Mouse (Mus musculus): ENCODE measurements around the gene Ucp1. TPM values are rescaled to one million over a fixed set of nuclear protein-coding genes. Genes with fewer than 3 reads are reported as not detected.
A peak's percentile ranks its signal among the peaks of the same experiment; 100 is the strongest.

Gene Ucp1
- polyA plus RNA-seq (2015; fragmentation: Nextera tagmentation; extraction: Ambion mirVana), result 0.18 TPM in 1 of 2 replicates, not detected in the other

GRCm38 (mm10) chr8:83290176-83290575 is at the start of gene Ucp1:
Gene Ucp1 (plus strand): TSS chr8:83290352.
- peak within 1 kb of the TSS; percentile 20 for H3K4me3 ChIP-seq (ENCODE audit: low read depth, low read length)
- peak within 1 kb of the TSS; percentile 53 for H3K4me2 ChIP-seq (ENCODE audit: low read length)
- H3K9ac ChIP-seq (ENCODE audit: low read depth, low read length), result peak within 1 kb of the TSS; percentile 18; the same call in 1 of the 2 replicates
- H3K27ac ChIP-seq (ENCODE audit: low read length), result no peak within 1 kb of the TSS
- H3K27me3 ChIP-seq (ENCODE audit: control insufficient read depth, insufficient read depth, low read depth, low read length), result peaks cover 11% of the 10 kb centered on the region
- 0 out of 2 replicates have a peak, but pooled peaks have one; percentile 21 for ATAC-seq
- H3K9me3 ChIP-seq (replicated peaks; ENCODE audit: control insufficient read depth, low read length, poor library complexity, severe bottlenecking), result no peaks in the 10 kb centered on the region
- no peaks in the 10 kb centered on the region for H3K4me1 ChIP-seq (ENCODE audit: control insufficient read depth, insufficient read depth, low read length)
- H3K36me3 ChIP-seq (ENCODE audit: control insufficient read depth, insufficient read depth, low read length), result no peaks in the 10 kb centered on the region
- WGBS, result 3% methylated on average over 20 of the region's 20 CpGs

DNA sequence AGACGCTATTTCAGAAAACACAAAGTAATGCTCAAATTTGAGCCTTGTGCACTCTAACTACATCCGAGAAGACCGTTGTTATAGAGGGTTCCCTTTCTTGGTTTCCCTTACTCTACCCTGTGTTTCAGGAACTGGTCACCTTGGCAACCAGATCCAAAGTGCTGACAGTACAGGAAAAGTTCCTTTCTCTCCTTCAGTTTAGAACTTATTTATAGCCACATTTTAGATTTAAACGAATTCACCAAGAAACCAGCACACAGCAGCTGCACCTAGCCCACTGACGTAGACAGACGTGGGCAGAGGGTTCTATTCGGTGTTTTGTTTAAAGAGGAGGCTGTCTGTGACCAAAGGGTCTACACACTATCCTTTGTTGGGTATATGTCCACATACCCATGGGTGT is 46.0 kb upstream of the Ucp1 start:
- Histone ChIP-seq H3K4me3 (ENCODE audit: low read depth, low read length) (no peak overlapping the region), H3K4me2 (ENCODE audit: low read length) (no peak overlapping the region), H3K27me3 (ENCODE audit: control insufficient read depth, insufficient read depth, low read depth, low read length) (no peaks in the 10 kb centered on the region), H3K36me3 (ENCODE audit: control insufficient read depth, insufficient read depth, low read length) (peaks cover 14% of the 10 kb centered on the region), H3K9ac (ENCODE audit: low read depth, low read length) (no peak overlapping the region), H3K27ac (ENCODE audit: low read length) (no peak overlapping the region), H3K4me1 (ENCODE audit: control insufficient read depth, insufficient read depth, low read length) (no peaks in the 10 kb centered on the region), H3K9me3 (replicated peaks; ENCODE audit: control insufficient read depth, low read length, poor library complexity, severe bottlenecking) (no peaks in the 10 kb centered on the region)
- no peak for ATAC-seq
- WGBS, result 91% methylated on average over 7 of the region's 7 CpGs

GRCm38 (mm10) chr8:83250858-83251257 is 39.3 kb upstream of the Ucp1 start:
- Histone ChIP-seq H3K4me1 (ENCODE audit: control insufficient read depth, insufficient read depth, low read length) (0 out of 2 replicates have a peak, but pooled peaks cover 3% of the 10 kb centered on the region), H3K27me3 (ENCODE audit: control insufficient read depth, insufficient read depth, low read depth, low read length) (no peaks in the 10 kb centered on the region), H3K9me3 (replicated peaks; ENCODE audit: control insufficient read depth, low read length, poor library complexity, severe bottlenecking) (no peaks in the 10 kb centered on the region), H3K9ac (ENCODE audit: low read depth, low read length) (no peak overlapping the region), H3K4me2 (ENCODE audit: low read length) (no peak overlapping the region), H3K36me3 (ENCODE audit: control insufficient read depth, insufficient read depth, low read length) (peaks cover 21% of the 10 kb centered on the region), H3K27ac (ENCODE audit: low read length) (no peak overlapping the region), H3K4me3 (ENCODE audit: low read depth, low read length) (no peak overlapping the region)
- ATAC-seq, result no peak
- 79% methylated on average over 6 of the region's 6 CpGs for WGBS

GRCm38 (mm10) chr8:83251362-83252246 is 38.5 kb upstream of the Ucp1 start:
- 0 out of 2 replicates have a peak, but pooled peaks cover 3% of the 10 kb centered on the region for H3K4me1 ChIP-seq (ENCODE audit: control insufficient read depth, insufficient read depth, low read length)
- no peak overlapping the region for H3K4me2 ChIP-seq (ENCODE audit: low read length)
- no peak overlapping the region for H3K4me3 ChIP-seq (ENCODE audit: low read depth, low read length)
- ATAC-seq, result peak; percentile 54; the same call in 1 of the 2 replicates
- no peaks in the 10 kb centered on the region for H3K9me3 ChIP-seq (replicated peaks; ENCODE audit: control insufficient read depth, low read length, poor library complexity, severe bottlenecking)
- H3K36me3 ChIP-seq (ENCODE audit: control insufficient read depth, insufficient read depth, low read length), result peaks cover 21% of the 10 kb centered on the region
- no peak overlapping the region for H3K9ac ChIP-seq (ENCODE audit: low read depth, low read length)
- H3K27ac ChIP-seq (ENCODE audit: low read length), result no peak overlapping the region
- 43% methylated on average over 14 of the region's 14 CpGs for WGBS
- no peaks in the 10 kb centered on the region for H3K27me3 ChIP-seq (ENCODE audit: control insufficient read depth, insufficient read depth, low read depth, low read length)

DNA sequence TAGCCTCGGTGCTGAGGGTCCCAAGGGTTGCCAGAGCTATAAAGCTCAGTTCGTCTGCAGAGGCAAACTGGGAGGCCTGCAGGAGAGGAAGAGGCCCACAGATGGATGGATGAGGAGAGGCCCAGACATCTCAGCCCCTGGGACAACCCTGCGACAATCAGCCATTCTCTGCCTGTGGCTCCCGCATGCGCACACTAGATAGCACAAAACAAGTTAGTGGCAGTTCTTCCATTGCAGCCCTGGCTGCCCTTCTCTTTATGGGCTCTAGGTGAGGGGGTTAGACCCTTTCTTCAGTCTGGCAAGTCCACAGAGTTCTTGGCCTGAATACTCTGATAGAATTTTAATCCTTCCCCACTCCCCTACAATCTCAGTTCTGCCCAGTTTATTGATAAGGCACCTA is 37.4 kb upstream of the Ucp1 start:
- H3K4me1 ChIP-seq (ENCODE audit: control insufficient read depth, insufficient read depth, low read length), result 0 out of 2 replicates have a peak, but pooled peaks cover 3% of the 10 kb centered on the region
- ATAC-seq, result no peak
- H3K36me3 ChIP-seq (ENCODE audit: control insufficient read depth, insufficient read depth, low read length), result peaks cover 21% of the 10 kb centered on the region
- H3K27ac ChIP-seq (ENCODE audit: low read length), result 0 out of 2 replicates have a peak overlapping the region, but pooled peaks have one; percentile 31
- no peaks in the 10 kb centered on the region for H3K27me3 ChIP-seq (ENCODE audit: control insufficient read depth, insufficient read depth, low read depth, low read length)
- H3K9me3 ChIP-seq (replicated peaks; ENCODE audit: control insufficient read depth, low read length, poor library complexity, severe bottlenecking), result no peaks in the 10 kb centered on the region
- no peak overlapping the region for H3K9ac ChIP-seq (ENCODE audit: low read depth, low read length)
- no peak overlapping the region for H3K4me2 ChIP-seq (ENCODE audit: low read length)
- WGBS, result 82% methylated on average over 5 of the region's 5 CpGs
- no peak overlapping the region for H3K4me3 ChIP-seq (ENCODE audit: low read depth, low read length)

DNA sequence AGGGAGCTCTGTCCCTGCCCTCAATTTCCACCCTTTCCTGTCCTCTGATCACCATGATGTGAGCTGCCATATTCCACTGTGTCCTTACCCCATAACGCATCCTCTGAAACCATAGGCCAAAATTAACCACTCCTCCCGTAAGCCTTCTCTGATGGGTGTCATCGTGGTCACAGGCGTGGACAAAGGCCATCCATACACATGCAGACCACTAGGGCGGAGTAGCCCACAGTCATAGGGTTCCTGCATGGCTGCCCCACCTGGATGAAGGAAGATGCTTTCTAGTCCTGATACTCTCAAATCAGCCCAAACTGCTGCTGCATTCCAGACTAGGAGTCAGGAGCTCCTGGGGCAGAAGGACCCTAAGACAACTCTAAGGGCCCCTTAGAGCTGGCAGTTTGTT is 32.5 kb upstream of the Ucp1 start:
- peaks cover 34% of the 10 kb centered on the region for H3K36me3 ChIP-seq (ENCODE audit: control insufficient read depth, insufficient read depth, low read length)
- no peak for ATAC-seq
- no peak overlapping the region for H3K27ac ChIP-seq (ENCODE audit: low read length)
- no peak overlapping the region for H3K4me2 ChIP-seq (ENCODE audit: low read length)
- WGBS, result 95% methylated on average over 5 of the region's 5 CpGs
- no peaks in the 10 kb centered on the region for H3K4me1 ChIP-seq (ENCODE audit: control insufficient read depth, insufficient read depth, low read length)
- no peak overlapping the region for H3K4me3 ChIP-seq (ENCODE audit: low read depth, low read length)
- no peaks in the 10 kb centered on the region for H3K9me3 ChIP-seq (replicated peaks; ENCODE audit: control insufficient read depth, low read length, poor library complexity, severe bottlenecking)
- H3K9ac ChIP-seq (ENCODE audit: low read depth, low read length), result no peak overlapping the region
- H3K27me3 ChIP-seq (ENCODE audit: control insufficient read depth, insufficient read depth, low read depth, low read length), result no peaks in the 10 kb centered on the region

GRCm38 (mm10) chr8:83260418-83261215 is 29.5 kb upstream of the Ucp1 start:
- 73% methylated on average over 16 of the region's 16 CpGs for WGBS
- ATAC-seq, result peak; percentile 46; the same call in 1 of the 2 replicates
- peaks cover 30% of the 10 kb centered on the region for H3K36me3 ChIP-seq (ENCODE audit: control insufficient read depth, insufficient read depth, low read length)

DNA sequence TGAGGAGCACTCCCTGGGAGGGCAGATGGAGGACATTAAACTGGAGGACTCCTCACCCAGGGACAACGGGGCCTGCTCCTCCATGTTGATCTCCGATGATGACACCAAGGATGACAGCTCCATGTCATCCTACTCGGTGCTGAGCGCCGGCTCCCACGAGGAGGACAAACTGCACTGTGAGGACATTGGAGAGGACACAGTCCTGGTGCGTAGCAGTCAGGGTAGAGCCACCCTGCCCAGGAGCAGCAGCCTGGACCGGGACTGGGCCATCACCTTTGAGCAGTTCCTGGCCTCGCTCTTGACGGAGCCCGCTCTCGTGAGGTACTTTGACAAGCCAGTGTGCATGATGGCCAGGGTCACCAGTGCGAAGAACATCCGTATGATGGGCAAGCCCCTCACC is 19.0 kb upstream of the Ucp1 start:
- 95% methylated on average over 14 of the region's 14 CpGs for WGBS
- no peaks in the 10 kb centered on the region for H3K9me3 ChIP-seq (replicated peaks; ENCODE audit: control insufficient read depth, low read length, poor library complexity, severe bottlenecking)
- no peak overlapping the region for H3K9ac ChIP-seq (ENCODE audit: low read depth, low read length)
- peaks cover 24% of the 10 kb centered on the region for H3K36me3 ChIP-seq (ENCODE audit: control insufficient read depth, insufficient read depth, low read length)
- ATAC-seq, result no peak
- no peak overlapping the region for H3K27ac ChIP-seq (ENCODE audit: low read length)
- H3K4me3 ChIP-seq (ENCODE audit: low read depth, low read length), result no peak overlapping the region
- H3K4me2 ChIP-seq (ENCODE audit: low read length), result no peak overlapping the region
- H3K4me1 ChIP-seq (ENCODE audit: control insufficient read depth, insufficient read depth, low read length), result no peaks in the 10 kb centered on the region
- no peaks in the 10 kb centered on the region for H3K27me3 ChIP-seq (ENCODE audit: control insufficient read depth, insufficient read depth, low read depth, low read length)

More at GRCm38 (mm10) chr8:83260418-83261215, 29.5 kb upstream of the Ucp1 start:
- no peak overlapping the region for H3K4me2 ChIP-seq (ENCODE audit: low read length)
- no peaks in the 10 kb centered on the region for H3K4me1 ChIP-seq (ENCODE audit: control insufficient read depth, insufficient read depth, low read length)
- H3K27me3 ChIP-seq (ENCODE audit: control insufficient read depth, insufficient read depth, low read depth, low read length), result no peaks in the 10 kb centered on the region
- H3K27ac ChIP-seq (ENCODE audit: low read length), result no peak overlapping the region
- no peak overlapping the region for H3K4me3 ChIP-seq (ENCODE audit: low read depth, low read length)
- H3K9me3 ChIP-seq (replicated peaks; ENCODE audit: control insufficient read depth, low read length, poor library complexity, severe bottlenecking), result no peaks in the 10 kb centered on the region
- H3K9ac ChIP-seq (ENCODE audit: low read depth, low read length), result no peak overlapping the region

All from midbrain, embryonic 16.5 days (tissue).